Mouse (Mus musculus): ENCODE data around the gene Lrrc34.

The Lrrc34 gene

GRCm38 (mm10) chr3:30647440-30648090, at the start of gene Lrrc34:
Gene Lrrc34, minus strand, starts transcription at chr3:30647869.
- no peak for DNase-seq (ENCODE audit: low read depth, low spot score)

- DNase-seq (ENCODE audit: low read depth, low spot score), result no peak
These were observed 48.7 kb upstream of the Lrrc34 start for GRCm38 (mm10) chr3:30696346-30696745.

GRCm38 (mm10) chr3:30695661-30696060, 48.0 kb upstream of the Lrrc34 start:
- no peak for DNase-seq (ENCODE audit: low read depth, low spot score)

- DNase-seq (ENCODE audit: low read depth, low spot score), result no peak
These were observed 43.3 kb upstream of the Lrrc34 start for GRCm38 (mm10) chr3:30690976-30691375.

- no peak for DNase-seq (ENCODE audit: low read depth, low spot score)
These were observed 39.5 kb upstream of the Lrrc34 start for GRCm38 (mm10) chr3:30687216-30687615.

- no peak for DNase-seq (ENCODE audit: low read depth, low spot score)
These were observed 35.5 kb upstream of the Lrrc34 start for GRCm38 (mm10) chr3:30683190-30683589.

- DNase-seq (ENCODE audit: low read depth, low spot score), result no peak
These were observed 10.8 kb upstream of the Lrrc34 start for GRCm38 (mm10) chr3:30658486-30658885.

- no peak for DNase-seq (ENCODE audit: low read depth, low spot score)
These were observed 8.3 kb upstream of the Lrrc34 start for GRCm38 (mm10) chr3:30655937-30656336.

GRCm38 (mm10) chr3:30650062-30650841, 2.6 kb upstream of the Lrrc34 start:
- no peak for DNase-seq (ENCODE audit: low read depth, low spot score)

GRCm38 (mm10) chr3:30648466-30648865, 797 bp upstream of the Lrrc34 start:
- no peak for DNase-seq (ENCODE audit: low read depth, low spot score)

- no peak for DNase-seq (ENCODE audit: low read depth, low spot score)
These were observed 908 bp downstream of the Lrrc34 start for GRCm38 (mm10) chr3:30646761-30647160.

- no peak for DNase-seq (ENCODE audit: low read depth, low spot score)
These were observed 3.5 kb downstream of the Lrrc34 start, which contains the start of gene Lrriq4 for GRCm38 (mm10) chr3:30644207-30644606. Gene Lrriq4, plus strand, starts transcription at chr3:30644507.

- DNase-seq (ENCODE audit: low read depth, low spot score), result no peak
These were observed 12.0 kb downstream of the Lrrc34 start for GRCm38 (mm10) chr3:30635629-30636028.

- DNase-seq (ENCODE audit: low read depth, low spot score), result no peak
These were observed 14.0 kb downstream of the Lrrc34 start for GRCm38 (mm10) chr3:30633681-30634080.

GRCm38 (mm10) chr3:30620132-30620531, 27.5 kb downstream of the Lrrc34 start:
- peak; percentile 65 for DNase-seq (ENCODE audit: low read depth, low spot score)

GRCm38 (mm10) chr3:30610930-30611329, 36.7 kb downstream of the Lrrc34 start:
- DNase-seq (ENCODE audit: low read depth, low spot score), result no peak

GRCm38 (mm10) chr3:30608999-30609398, 38.7 kb downstream of the Lrrc34 start:
- DNase-seq (ENCODE audit: low read depth, low spot score), result no peak

- no peak for DNase-seq (ENCODE audit: low read depth, low spot score)
These were observed 44.4 kb downstream of the Lrrc34 start for GRCm38 (mm10) chr3:30603256-30603655.

- no peak for DNase-seq (ENCODE audit: low read depth, low spot score)
These were observed 45.0 kb downstream of the Lrrc34 start for GRCm38 (mm10) chr3:30602740-30603098.

- peak; percentile 99 for DNase-seq (ENCODE audit: low read depth, low spot score)
These were observed 45.5 kb downstream of the Lrrc34 start, which contains the start of gene Mynn for GRCm38 (mm10) chr3:30602065-30602739. Gene Mynn, plus strand, starts transcription at chr3:30602065.

- DNase-seq (ENCODE audit: low read depth, low spot score), result no peak
These were observed 46.0 kb downstream of the Lrrc34 start for GRCm38 (mm10) chr3:30601610-30602064.

- DNase-seq (ENCODE audit: low read depth, low spot score), result peak; percentile 94
These were observed 46.5 kb downstream of the Lrrc34 start for GRCm38 (mm10) chr3:30601175-30601574.

All from A20 (cell line).